19 mouse cellular contexts compared by ENCODE assay signal in genomic region chr14:121261229-121261879, GRCm38 (mm10).
DNase-seq lines count a peak whose midpoint lies in the region; ATAC-seq and TF ChIP-seq lines count a peak whose summit lies in the region.
"Had no signal": no experiment of that assay in that cellular context is flagged by ENCODE, and none has a peak within 500 bp of the region (broad histone marks: within the 10 kb centered on the region; RNA-seq: fewer than 3 reads in every experiment).

No protein-coding gene starts in this region.

- no peak overlapping the region for H3K4me2 ChIP-seq in stomach, embryonic 14.5 days (replicated peaks; ENCODE audit: low read depth, low read length)
- no peak overlapping the region for H3K4me2 ChIP-seq in stomach, postnatal 0 days (replicated peaks; ENCODE audit: low read depth)
- H3K4me2 ChIP-seq in embryonic facial prominence, embryonic 14.5 days (ENCODE audit: low read depth, low read length) = no peak overlapping the region
- H3K4me2 ChIP-seq in stomach, embryonic 15.5 days = no peak overlapping the region
- H3K4me2 ChIP-seq in midbrain, postnatal 0 days (ENCODE audit: low read depth, low read length, poor library complexity, severe bottlenecking) = no peak overlapping the region
- H3K4me2 ChIP-seq: heart, embryonic 12.5 days; limb, embryonic 12.5 days; liver, embryonic 13.5 days; lung, embryonic 15.5 days; midbrain, embryonic 12.5 days; neural tube, embryonic 15.5 days had no signal

- TF ChIP-seq EP300 in stomach, postnatal 0 days (optimal IDR thresholded peaks at IDR 0.05) = no peak

- peaks cover 7% of the 10 kb centered on the region; the same call in 1 of the 2 replicates for H3K36me3 ChIP-seq in stomach, embryonic 14.5 days (ENCODE audit: control insufficient read depth, insufficient read depth, low read length)
- peaks cover 6% of the 10 kb centered on the region; the same call in 1 of the 2 replicates for H3K36me3 ChIP-seq in stomach, postnatal 0 days (ENCODE audit: control insufficient read depth, insufficient read depth, low read length)
- H3K36me3 ChIP-seq in G1E (replicated peaks) = no peaks in the 10 kb centered on the region
- peaks cover 67% of the 10 kb centered on the region for H3K36me3 ChIP-seq in embryonic facial prominence, embryonic 14.5 days (ENCODE audit: control insufficient read depth, insufficient read depth, low read length)
- 0 out of 2 replicates have a peak, but pooled peaks cover 3% of the 10 kb centered on the region for H3K36me3 ChIP-seq in stomach, embryonic 15.5 days
- H3K36me3 ChIP-seq in midbrain, postnatal 0 days (ENCODE audit: insufficient read depth, low read length) = peaks cover 14% of the 10 kb centered on the region; the same call in 1 of the 2 replicates
- H3K36me3 ChIP-seq: liver, embryonic 13.5 days had no signal

- peaks cover 8% of the 10 kb centered on the region for H3K4me1 ChIP-seq in stomach, embryonic 14.5 days (ENCODE audit: control insufficient read depth, insufficient read depth, low read length)
- H3K4me1 ChIP-seq in stomach, postnatal 0 days (replicated peaks; ENCODE audit: control insufficient read depth, insufficient read depth) = no peaks in the 10 kb centered on the region
- no peaks in the 10 kb centered on the region for H3K4me1 ChIP-seq in G1E (ENCODE audit: insufficient read depth, low read depth, low read length)
- peaks cover 3% of the 10 kb centered on the region; the same call in 1 of the 2 replicates for H3K4me1 ChIP-seq in embryonic facial prominence, embryonic 14.5 days (ENCODE audit: control insufficient read depth, insufficient read depth, low read length)
- 0 out of 2 replicates have a peak, but pooled peaks cover 3% of the 10 kb centered on the region for H3K4me1 ChIP-seq in stomach, embryonic 15.5 days
- no peaks in the 10 kb centered on the region for H3K4me1 ChIP-seq in midbrain, postnatal 0 days (ENCODE audit: insufficient read depth, low read length)
- H3K4me1 ChIP-seq: limb, embryonic 12.5 days; neural tube, embryonic 15.5 days had no signal

- TF ChIP-seq CTCF in stomach, postnatal 0 days (IDR thresholded peaks at IDR 0.05; ENCODE audit: low read depth) = no peak
- TF ChIP-seq CTCF in G1E (IDR thresholded peaks at IDR 0.05; ENCODE audit: low read depth, low read length) = no peak
- TF ChIP-seq CTCF in midbrain, postnatal 0 days (IDR thresholded peaks at IDR 0.05) = no peak

- H3K9ac ChIP-seq in stomach, embryonic 14.5 days (replicated peaks; ENCODE audit: low read depth, low read length) = no peak overlapping the region
- H3K9ac ChIP-seq in stomach, postnatal 0 days (ENCODE audit: low read length) = no peak overlapping the region
- H3K9ac ChIP-seq in embryonic facial prominence, embryonic 14.5 days (ENCODE audit: low read depth, low read length) = no peak overlapping the region; the same call in 1 of the 2 replicates
- no peak overlapping the region for H3K9ac ChIP-seq in stomach, embryonic 15.5 days
- no peak overlapping the region for H3K9ac ChIP-seq in midbrain, postnatal 0 days (replicated peaks; ENCODE audit: low read length, poor library complexity, severe bottlenecking)
- H3K9ac ChIP-seq: heart, embryonic 12.5 days; limb, embryonic 12.5 days; liver, embryonic 13.5 days; lung, embryonic 15.5 days; midbrain, embryonic 12.5 days; neural tube, embryonic 15.5 days had no signal

- 69% methylated on average over 5 of the region's 5 CpGs for WGBS in stomach, embryonic 14.5 days
- WGBS in stomach, postnatal 0 days = 70% methylated on average over 5 of the region's 5 CpGs
- 46% methylated on average over 5 of the region's 5 CpGs for WGBS in embryonic facial prominence, embryonic 14.5 days
- WGBS in stomach, embryonic 15.5 days = 73% methylated on average over 5 of the region's 5 CpGs
- WGBS in midbrain, postnatal 0 days = 72% methylated on average over 5 of the region's 5 CpGs

- no peak for ATAC-seq in stomach, embryonic 14.5 days (ENCODE audit: insufficient number of reproducible peaks, insufficient read depth, low FRiP score, low read depth)
- no peak for ATAC-seq in stomach, postnatal 0 days (ENCODE audit: low FRiP score, low TSS enrichment)
- peak; percentile 29 for ATAC-seq in G1E (ENCODE audit: extremely low read depth, insufficient number of reproducible peaks, low FRiP score, poor library complexity, severe bottlenecking)
- ATAC-seq in embryonic facial prominence, embryonic 14.5 days (ENCODE audit: low read depth) = no peak
- ATAC-seq in stomach, embryonic 15.5 days (ENCODE audit: insufficient read depth, low FRiP score, low read depth) = no peak
- ATAC-seq in midbrain, postnatal 0 days (ENCODE audit: low FRiP score) = no peak
- ATAC-seq: forebrain, embryonic 14.5 days; hindbrain, postnatal 0 days had no signal

- H3K9me3 ChIP-seq in stomach, embryonic 14.5 days (ENCODE audit: control insufficient read depth, low read depth, low read length) = no peaks in the 10 kb centered on the region
- no peaks in the 10 kb centered on the region for H3K9me3 ChIP-seq in stomach, postnatal 0 days (ENCODE audit: control insufficient read depth, low read length)
- H3K9me3 ChIP-seq in G1E (replicated peaks) = no peaks in the 10 kb centered on the region
- H3K9me3 ChIP-seq in embryonic facial prominence, embryonic 14.5 days (ENCODE audit: control insufficient read depth, low read length) = no peaks in the 10 kb centered on the region
- H3K9me3 ChIP-seq in stomach, embryonic 15.5 days = no peaks in the 10 kb centered on the region
- H3K9me3 ChIP-seq in midbrain, postnatal 0 days (ENCODE audit: low read length) = no peaks in the 10 kb centered on the region
- H3K9me3 ChIP-seq: heart, embryonic 12.5 days; limb, embryonic 12.5 days; liver, embryonic 13.5 days; lung, embryonic 15.5 days; midbrain, embryonic 12.5 days; neural tube, embryonic 15.5 days had no signal

- no peaks in the 10 kb centered on the region for H3K27me3 ChIP-seq in stomach, embryonic 14.5 days (ENCODE audit: control insufficient read depth, insufficient read depth, low read length)
- no peaks in the 10 kb centered on the region for H3K27me3 ChIP-seq in stomach, postnatal 0 days (ENCODE audit: control insufficient read depth, insufficient read depth, low read length)
- H3K27me3 ChIP-seq in G1E (ENCODE audit: insufficient read depth, low read length) = peaks cover 26% of the 10 kb centered on the region
- H3K27me3 ChIP-seq in embryonic facial prominence, embryonic 14.5 days (replicated peaks; ENCODE audit: control insufficient read depth, insufficient read depth, low read length) = no peaks in the 10 kb centered on the region
- no peaks in the 10 kb centered on the region for H3K27me3 ChIP-seq in stomach, embryonic 15.5 days (replicated peaks)
- no peaks in the 10 kb centered on the region for H3K27me3 ChIP-seq in midbrain, postnatal 0 days (ENCODE audit: insufficient read depth, low read length)
- H3K27me3 ChIP-seq: heart, embryonic 12.5 days; limb, embryonic 12.5 days; liver, embryonic 13.5 days; lung, embryonic 15.5 days; midbrain, embryonic 12.5 days; neural tube, embryonic 15.5 days had no signal

- peak overlapping the region; percentile 33; the same call in 1 of the 2 replicates for H3K27ac ChIP-seq in stomach, embryonic 14.5 days (ENCODE audit: low read length)
- no peak overlapping the region for H3K27ac ChIP-seq in stomach, postnatal 0 days (replicated peaks)
- H3K27ac ChIP-seq in embryonic facial prominence, embryonic 14.5 days (replicated peaks; ENCODE audit: low read depth, low read length) = peak overlapping the region; percentile 48
- 0 out of 2 replicates have a peak overlapping the region, but pooled peaks have one; percentile 9 for H3K27ac ChIP-seq in stomach, embryonic 15.5 days
- no peak overlapping the region for H3K27ac ChIP-seq in midbrain, postnatal 0 days (ENCODE audit: low read depth, low read length)
- H3K27ac ChIP-seq: hindbrain, postnatal 0 days; liver, embryonic 13.5 days; lung, embryonic 15.5 days; midbrain, embryonic 12.5 days; neural tube, embryonic 15.5 days had no signal

- no peak for DNase-seq in stomach, postnatal 0 days (ENCODE audit: low spot score)
- DNase-seq in G1E (ENCODE audit: low spot score) = no peak
- DNase-seq in embryonic facial prominence, embryonic 14.5 days (ENCODE audit: low spot score) = no peak
- no peak for DNase-seq in midbrain, postnatal 0 days (ENCODE audit: low spot score)
- no peak for DNase-seq in right cerebral cortex, adult 2 months (ENCODE audit: low spot score in 2 of 2)
- DNase-seq: adrenal gland, adult 8-10 months; cerebellum, adult 11-12 months; cerebellum, postnatal 36 days; kidney, adult 8-10 months; liver, embryonic 13.5 days had no signal

- no peak overlapping the region for H3K4me3 ChIP-seq in stomach, embryonic 14.5 days (ENCODE audit: low read depth, low read length)
- no peak overlapping the region for H3K4me3 ChIP-seq in stomach, postnatal 0 days (ENCODE audit: low read depth, low read length)
- no peak overlapping the region for H3K4me3 ChIP-seq in G1E (ENCODE audit: low read depth, low read length)
- H3K4me3 ChIP-seq in embryonic facial prominence, embryonic 14.5 days (ENCODE audit: low read depth, low read length) = no peak overlapping the region
- H3K4me3 ChIP-seq in stomach, embryonic 15.5 days (replicated peaks) = no peak overlapping the region
- H3K4me3 ChIP-seq in midbrain, postnatal 0 days (ENCODE audit: low read depth, low read length) = no peak overlapping the region
- H3K4me3 ChIP-seq: heart, embryonic 12.5 days; limb, embryonic 12.5 days; liver, embryonic 13.5 days; lung, embryonic 15.5 days; midbrain, embryonic 12.5 days; neural tube, embryonic 15.5 days had no signal

Comparison
In these comparisons a context has a peak if more than half of its experiments do, and no peak if none do; other contexts are left out.
1. H3K27ac ChIP-seq: peak in stomach, embryonic 14.5 days (single experiment), embryonic facial prominence, embryonic 14.5 days (single experiment) and stomach, embryonic 15.5 days (single experiment); none in stomach, postnatal 0 days (single experiment) and midbrain, postnatal 0 days (single experiment).